17 mouse cellular contexts compared by ENCODE assay signal in genomic region chr2:103956867-103957266, GRCm38 (mm10). TPM values are rescaled to one million over a fixed set of nuclear protein-coding genes. Genes with fewer than 3 reads are reported as not detected.
A peak's percentile ranks its signal among the peaks of the same experiment; 100 is the strongest.
DNase-seq lines count a peak whose midpoint lies in the region; ATAC-seq and TF ChIP-seq lines count a peak whose summit lies in the region.
"Had no signal": no experiment of that assay in that cellular context is flagged by ENCODE, and none has a peak within 500 bp of the region (broad histone marks: within the 10 kb centered on the region; RNA-seq: fewer than 3 reads in every experiment).

No protein-coding gene starts in this region.

- WGBS in kidney, embryonic 15.5 days = 81% methylated on average over 6 of the region's 6 CpGs
- WGBS in kidney, adult 2 months = 81% methylated on average over 6 of the region's 6 CpGs
- 29% methylated on average over 6 of the region's 6 CpGs for WGBS in liver, embryonic 12.5 days (ENCODE audit: insufficient replicate concordance)

- peak; percentile 78 for ATAC-seq in kidney, embryonic 15.5 days (replicated peaks; ENCODE audit: low FRiP score)
- peak; percentile 89 for ATAC-seq in liver, embryonic 12.5 days

- H3K27ac ChIP-seq in kidney, embryonic 15.5 days = no peak overlapping the region
- no peak overlapping the region for H3K27ac ChIP-seq in kidney, adult 2 months (ENCODE audit: insufficient read depth, low read depth, low read length)
- peak overlapping the region; percentile 98 for H3K27ac ChIP-seq in liver, embryonic 12.5 days
- no peak overlapping the region for H3K27ac ChIP-seq in gastrocnemius, adult 2 months
- H3K27ac ChIP-seq: hindbrain, embryonic 10.5 days had no signal

- TF ChIP-seq POLR2A in kidney, adult 2 months (IDR thresholded peaks at IDR 0.05; ENCODE audit: low read depth, low read length) = no peak

- H3K4me3 ChIP-seq in kidney, embryonic 15.5 days (replicated peaks) = no peak overlapping the region
- H3K4me3 ChIP-seq in kidney, adult 2 months (ENCODE audit: insufficient read depth, low read depth, low read length) = no peak overlapping the region
- H3K4me3 ChIP-seq in liver, embryonic 12.5 days = peak overlapping the region; percentile 68
- H3K4me3 ChIP-seq in gastrocnemius, adult 2 months = no peak overlapping the region
- H3K4me3 ChIP-seq: hindbrain, embryonic 10.5 days had no signal

- no peaks in the 10 kb centered on the region for H3K4me1 ChIP-seq in kidney, embryonic 15.5 days
- H3K4me1 ChIP-seq in kidney, adult 2 months (ENCODE audit: control insufficient read depth, insufficient read depth, low read length) = no peaks in the 10 kb centered on the region
- peaks cover 54% of the 10 kb centered on the region for H3K4me1 ChIP-seq in liver, embryonic 12.5 days
- H3K4me1 ChIP-seq: hindbrain, embryonic 10.5 days had no signal

- DNase-seq in kidney, adult 2 months = no peak
- DNase-seq in c-Kit-positive CD71-positive TER-119-positive erythroid progenitor cells, embryonic 14.5 days (ENCODE audit: low spot score) = peak; percentile 92
- peak; percentile 44 to 57 for DNase-seq in spleen, postnatal 14 days (ENCODE audit: low spot score in 2 of 2)
- no peak for DNase-seq in T-cell, adult 2 months (ENCODE audit: low spot score)
- no peak for DNase-seq in left cerebral cortex, adult 18-20 months (ENCODE audit: low spot score in 2 of 2)
- DNase-seq in gastrocnemius, adult 2 months = no peak
- DNase-seq: adrenal gland, adult 2 months; cerebellum, postnatal 10 days; kidney, adult 18-20 months; kidney, postnatal 36 days; left cerebral cortex, postnatal 4 days; lung, adult 2 months; retina, postnatal 1 day; thymus, adult 2 months had no signal

- no peaks in the 10 kb centered on the region for H3K9me3 ChIP-seq in kidney, embryonic 15.5 days (replicated peaks)
- no peaks in the 10 kb centered on the region for H3K9me3 ChIP-seq in liver, embryonic 12.5 days (replicated peaks)
- H3K9me3 ChIP-seq: hindbrain, embryonic 10.5 days had no signal

- no peak overlapping the region for H3K9ac ChIP-seq in kidney, embryonic 15.5 days
- peak overlapping the region; percentile 87 for H3K9ac ChIP-seq in liver, embryonic 12.5 days

- no peak overlapping the region for H3K4me2 ChIP-seq in kidney, embryonic 15.5 days
- peak overlapping the region; percentile 76 for H3K4me2 ChIP-seq in liver, embryonic 12.5 days

- no peaks in the 10 kb centered on the region for H3K36me3 ChIP-seq in kidney, embryonic 15.5 days
- H3K36me3 ChIP-seq in kidney, adult 2 months (ENCODE audit: control insufficient read depth, insufficient read depth, low read length) = no peaks in the 10 kb centered on the region
- peaks cover 16% of the 10 kb centered on the region for H3K36me3 ChIP-seq in liver, embryonic 12.5 days
- H3K36me3 ChIP-seq: hindbrain, embryonic 10.5 days had no signal

- H3K27me3 ChIP-seq in kidney, embryonic 15.5 days = 0 out of 2 replicates have a peak, but pooled peaks cover 4% of the 10 kb centered on the region
- H3K27me3 ChIP-seq in kidney, adult 2 months (replicated peaks; ENCODE audit: control insufficient read depth, insufficient read depth, low read length) = no peaks in the 10 kb centered on the region
- peaks cover 4% of the 10 kb centered on the region; the same call in 1 of the 2 replicates for H3K27me3 ChIP-seq in liver, embryonic 12.5 days (replicated peaks)

- TF ChIP-seq CTCF in kidney, adult 2 months (conservative IDR thresholded peaks at IDR 0.05; ENCODE audit: insufficient read depth, insufficient read length, low read depth, low read length) = no peak
- TF ChIP-seq CTCF in gastrocnemius, adult 2 months (IDR thresholded peaks at IDR 0.05) = no peak

- intact Hi-C loops in gastrocnemius, adult 2 months (cut with DNase I) = no loop called here

RNA-seq across cellular contexts. Expression of gene Lmo2, which starts 0.9 kb away (rescaled TPM):
- 32.1 and 33.3 TPM in 2 replicates for polyA plus RNA-seq in kidney, embryonic 15.5 days (2015; fragmentation: Nextera tagmentation; extraction: Ambion mirVana)
- 18.5 and 20.8 TPM in 2 replicates for polyA plus RNA-seq in kidney, adult 2 months (2012; rRNA removed)
- polyA plus RNA-seq in liver, embryonic 12.5 days (2016; fragmentation: Nextera tagmentation; extraction: Ambion mirVana) = 188 and 194 TPM in 2 replicates
- 10 to 100 TPM; 17.3 to 18.5 TPM for total RNA-seq in left cerebral cortex, adult 18-20 months (2021)
- 1 to 10 TPM; 4.1 to 7.0 TPM for total RNA-seq in gastrocnemius, adult 2 months (2021)

Comparison
In these comparisons a context has a peak if more than half of its experiments do, and no peak if none do; other contexts are left out.
1. DNase-seq: peak in c-Kit-positive CD71-positive TER-119-positive erythroid progenitor cells, embryonic 14.5 days (single experiment) and spleen, postnatal 14 days (2 of 2); none in kidney, adult 2 months (single experiment), T-cell, adult 2 months (single experiment), left cerebral cortex, adult 18-20 months (0 of 2) and gastrocnemius, adult 2 months (single experiment).